Mouse (Mus musculus) urinary bladder, postnatal 25 days (tissue): Measurements from ENCODE around the gene Gngt2.

ENCODE experiments used
- DNase-seq: peaks from one replicate; pipeline ENCODE4 v3.0.0; 2022; ENCODE audit warnings: low spot score

Gene Gngt2

GRCm38 (mm10) chr11:95826317-95827167 lies 10.5 kb upstream of the Gngt2 start:
- no peak for DNase-seq

DNA sequence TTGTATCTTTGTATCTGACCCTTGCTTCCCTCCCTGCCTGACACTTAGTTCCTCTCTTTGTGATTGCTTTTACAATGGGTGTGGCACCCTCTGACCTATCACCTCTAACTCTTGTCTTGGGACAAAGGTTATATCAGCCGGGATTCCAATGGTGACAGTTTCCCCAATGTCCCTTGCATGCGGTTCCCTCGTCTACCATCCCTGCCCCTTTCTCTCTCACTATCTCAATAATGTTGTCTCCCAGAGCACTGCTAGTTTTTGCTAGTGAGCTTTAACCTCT lies 9.9 kb upstream of the Gngt2 start:
- no peak for DNase-seq

- peak; percentile 65 for DNase-seq
Measured at GRCm38 (mm10) chr11:95827464-95828085, 9.4 kb upstream of the Gngt2 start.

- DNase-seq, result no peak
Measured at GRCm38 (mm10) chr11:95828181-95828964, 8.6 kb upstream of the Gngt2 start.

- DNase-seq, result no peak
Measured at GRCm38 (mm10) chr11:95829526-95830050, 7.4 kb upstream of the Gngt2 start.

DNA sequence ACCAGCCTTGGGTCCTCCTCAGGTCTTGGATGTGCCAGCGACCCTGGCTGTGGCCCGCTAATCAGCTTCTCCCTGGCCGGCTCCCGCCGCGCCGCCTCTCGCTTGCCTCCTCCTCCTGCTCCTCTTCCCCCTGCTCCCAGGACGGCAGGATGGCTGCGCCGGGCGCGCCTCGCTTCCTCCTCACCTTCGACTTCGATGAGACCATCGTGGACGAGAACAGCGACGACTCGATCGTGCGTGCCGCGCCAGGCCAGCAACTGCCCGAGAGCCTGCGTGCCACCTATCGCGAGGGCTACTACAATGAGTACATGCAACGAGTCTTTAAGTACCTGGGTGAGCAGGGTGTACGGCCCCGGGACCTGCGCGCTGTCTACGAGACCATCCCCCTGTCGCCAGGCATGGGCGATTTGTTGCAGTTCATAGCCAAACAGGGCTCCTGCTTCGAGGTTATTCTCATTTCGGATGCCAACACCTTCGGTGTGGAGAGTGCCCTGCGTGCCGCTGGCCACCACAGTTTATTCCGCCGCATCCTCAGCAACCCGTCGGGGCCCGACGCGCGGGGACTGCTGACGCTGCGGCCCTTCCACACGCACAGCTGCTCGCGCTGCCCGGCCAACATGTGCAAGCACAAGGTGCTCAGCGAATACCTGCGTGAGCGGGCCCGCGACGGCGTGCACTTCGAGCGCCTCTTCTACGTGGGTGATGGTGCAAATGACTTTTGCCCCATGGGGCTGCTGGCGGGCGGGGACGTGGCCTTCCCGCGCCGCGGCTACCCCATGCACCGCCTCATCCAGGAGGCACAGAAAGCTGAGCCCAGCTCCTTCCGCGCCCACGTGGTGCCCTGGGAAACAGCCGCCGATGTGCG lies 6.4 kb upstream of the Gngt2 start:
- DNase-seq, result no peak

DNA sequence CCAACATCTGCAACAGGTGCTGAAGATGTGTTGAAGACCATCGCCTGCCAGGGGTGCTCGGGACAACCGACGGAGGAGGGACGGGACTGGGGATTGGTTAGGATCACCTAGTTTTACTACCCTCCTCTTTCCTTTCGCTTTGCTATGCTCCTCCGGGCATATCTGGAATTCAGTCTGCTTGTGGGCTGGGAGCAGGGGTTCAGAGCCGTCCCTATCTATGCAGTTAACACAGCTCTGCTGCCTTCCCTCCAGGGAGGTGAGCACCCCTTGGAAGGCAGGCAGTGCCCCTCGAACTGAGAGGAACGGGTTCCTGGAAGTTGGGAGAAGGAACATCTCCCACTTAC lies 5.8 kb upstream of the Gngt2 start:
- DNase-seq, result no peak

DNA sequence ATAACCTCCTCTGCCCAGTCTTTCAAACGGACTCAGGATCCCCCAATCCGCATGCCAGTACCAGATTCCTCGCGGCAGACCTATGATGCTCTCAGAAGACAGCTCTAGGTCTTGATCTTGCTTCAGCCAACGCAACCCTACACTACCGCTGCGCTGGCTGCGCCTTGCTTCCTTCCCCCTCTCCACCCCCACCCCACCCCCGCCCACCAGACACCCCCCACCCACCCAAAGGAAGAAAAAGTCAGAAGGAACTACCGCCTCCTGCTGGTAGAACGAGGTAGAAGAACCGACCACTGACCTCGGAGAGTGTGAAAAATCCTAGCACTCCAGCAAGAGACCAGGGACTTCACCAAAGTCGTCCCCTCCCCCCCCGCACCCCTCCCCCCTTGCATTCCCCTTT lies 5.4 kb upstream of the Gngt2 start:
- DNase-seq, result no peak

DNA sequence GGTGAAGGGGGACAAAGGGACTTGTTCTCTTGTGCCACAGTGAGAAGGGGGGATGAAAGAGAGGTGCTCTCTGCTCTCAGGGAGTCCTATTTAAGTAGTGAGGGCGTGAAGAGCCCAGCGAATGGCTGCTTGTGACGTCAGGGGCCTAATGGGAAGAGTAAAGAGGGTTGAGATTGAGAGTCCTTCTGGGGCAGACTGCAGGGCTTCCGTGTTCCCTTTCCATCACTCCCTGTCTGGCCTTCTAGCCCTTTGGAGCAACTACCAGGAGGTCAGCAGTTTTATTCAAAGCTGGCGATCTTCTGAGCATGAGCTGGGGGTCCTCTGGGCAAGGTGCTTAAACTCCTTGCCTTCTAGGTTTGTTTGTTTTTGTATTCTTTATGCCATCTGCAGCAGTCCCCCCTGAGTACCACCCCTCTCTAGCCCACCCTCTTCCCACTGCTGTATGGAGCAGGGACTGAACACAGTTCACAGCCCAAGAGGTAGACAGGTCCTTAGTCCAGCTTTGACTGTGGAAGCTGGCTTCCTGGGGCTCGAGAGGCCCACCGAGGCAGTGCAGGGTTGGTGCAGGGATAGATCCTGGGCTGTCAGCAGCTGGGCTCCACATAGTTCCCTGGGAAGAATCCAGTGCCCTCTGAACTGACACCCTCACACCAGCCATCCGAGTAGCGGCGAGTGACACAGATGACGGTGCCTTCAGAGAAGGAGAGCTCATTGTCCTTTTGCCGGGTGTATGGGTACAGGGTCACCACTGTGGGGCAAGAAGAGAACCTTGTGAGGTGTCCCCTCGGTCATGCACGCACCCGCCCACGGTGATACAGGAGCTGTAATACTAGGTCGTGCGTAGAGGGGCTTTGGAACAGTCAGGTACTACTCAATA lies 4.6 kb upstream of the Gngt2 start:
- DNase-seq, result no peak

- no peak for DNase-seq
Measured at GRCm38 (mm10) chr11:95833006-95833570, 3.9 kb upstream of the Gngt2 start.

DNA sequence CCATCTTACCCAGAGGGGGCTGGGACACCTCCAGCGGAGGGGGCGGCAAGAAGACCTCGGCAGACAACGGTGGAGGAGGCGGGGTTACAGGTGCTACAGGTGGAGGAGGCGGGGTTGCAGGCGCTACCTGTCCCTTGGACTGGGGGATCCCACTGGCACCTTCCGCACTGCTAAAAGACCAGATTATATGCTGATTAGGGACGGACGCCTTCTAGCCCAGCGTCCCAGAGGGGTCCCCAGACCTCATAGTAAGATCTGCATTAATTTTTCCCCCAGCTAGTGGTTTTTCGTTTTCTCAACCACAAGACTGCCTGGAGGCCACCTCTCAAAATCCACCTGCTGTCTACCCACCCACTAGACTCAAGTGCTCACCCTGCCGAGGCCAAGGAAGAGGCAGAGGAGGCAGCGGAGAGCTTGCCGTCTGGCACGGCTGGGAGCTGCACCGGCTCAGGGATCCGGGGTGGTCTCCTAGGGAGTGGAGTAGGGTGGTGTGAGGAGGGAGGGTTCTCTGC lies 3.3 kb upstream of the Gngt2 start:
- no peak for DNase-seq

GRCm38 (mm10) chr11:95834143-95834667 lies 2.8 kb upstream of the Gngt2 start:
- DNase-seq, result no peak

GRCm38 (mm10) chr11:95834742-95835710 lies 2.0 kb upstream of the Gngt2 start:
- DNase-seq, result no peak

- no peak for DNase-seq
Measured at GRCm38 (mm10) chr11:95835832-95836231, 1.2 kb upstream of the Gngt2 start.

GRCm38 (mm10) chr11:95836433-95836832 lies 583 bp upstream of the Gngt2 start:
- no peak for DNase-seq

DNA sequence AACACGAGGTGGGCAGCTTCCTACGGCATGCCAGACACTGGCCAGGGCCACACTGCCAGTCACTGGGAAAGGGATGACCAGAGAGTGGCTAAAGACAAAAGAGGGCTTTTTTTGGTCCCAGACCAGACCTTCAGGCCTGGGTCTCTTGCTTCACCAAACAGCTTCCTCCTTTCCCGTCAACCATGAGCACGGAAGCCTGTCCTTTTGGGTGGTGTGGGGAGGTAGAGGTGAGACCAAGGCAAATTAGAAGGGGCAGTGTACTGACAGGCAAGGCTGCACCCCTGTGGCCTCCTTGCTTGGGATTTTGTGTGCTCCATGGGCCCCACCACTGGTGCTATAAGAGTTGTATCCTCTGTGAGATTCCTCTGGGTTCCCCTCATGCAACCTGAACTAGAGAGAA lies 1.6 kb downstream of the Gngt2 start:
- no peak for DNase-seq

DNA sequence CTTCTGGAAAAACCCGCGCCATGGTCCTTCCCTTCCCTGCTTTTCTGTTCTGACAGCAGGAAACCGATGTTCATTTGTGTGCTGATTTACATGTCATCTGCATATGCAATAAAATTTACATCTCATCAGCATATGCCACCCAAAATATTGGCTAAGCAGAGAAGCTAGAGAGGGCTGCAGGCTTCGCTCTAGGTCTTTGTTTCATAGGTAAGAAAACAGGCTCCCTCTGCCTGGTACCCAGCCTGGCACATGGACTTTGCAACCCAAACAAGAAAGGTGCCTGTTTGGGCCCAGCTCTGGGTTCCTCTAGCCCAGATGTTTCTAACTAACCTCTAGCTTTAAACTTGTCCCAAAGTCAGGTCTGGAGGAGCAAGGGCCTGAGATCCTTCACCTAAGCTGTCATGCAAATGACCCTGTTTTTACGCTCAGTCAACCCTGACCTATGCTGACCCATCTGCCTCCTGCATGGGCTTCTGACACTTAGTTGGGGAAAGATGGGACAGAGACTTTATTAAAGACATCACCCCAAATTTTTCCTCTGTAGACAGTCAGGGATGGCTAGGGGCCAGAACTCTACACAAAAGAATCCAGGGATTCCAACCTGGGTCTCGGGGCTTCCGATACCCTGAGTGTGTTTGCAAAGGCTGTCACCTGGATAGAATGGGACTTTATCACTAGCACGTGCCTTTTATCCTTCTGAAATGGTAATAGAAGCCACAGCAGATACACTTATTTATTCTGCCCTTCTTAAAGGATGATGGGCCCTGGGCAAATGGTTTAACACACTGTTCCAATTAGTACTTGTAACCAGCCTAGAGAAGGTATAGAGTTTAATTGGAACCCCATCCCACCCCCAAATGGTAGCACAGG lies 2.2 kb downstream of the Gngt2 start:
- no peak for DNase-seq
